Mouse (Mus musculus) liver, adult 2 months (tissue): ENCODE measurements around the gene Slc25a48. TPM values are rescaled to one million over a fixed set of nuclear protein-coding genes. Genes with fewer than 3 reads are reported as not detected.
A peak's percentile ranks its signal among the peaks of the same experiment; 100 is the strongest.

ENCODE experiments used
- DNase-seq: peaks from one replicate; pipeline ENCODE4 v3.0.0-alpha.2; 2011; ENCODE audit warnings: low read depth, low spot score; ENCODE audit errors: extremely low read depth
- H3K27ac ChIP-seq: fragments of 200-500 bp; replicated peaks from 2 replicates; pipeline ENCODE4 v1.5.1; 2012; ENCODE audit warnings: low read depth, mild to moderate bottlenecking, control low read depth, inconsistent platforms, low read length; ENCODE audit not compliant: insufficient read depth
- H3K27me3 ChIP-seq: fragments of 200-500 bp; 2 replicates; pipeline ENCODE4 v1.6.1; 2012; ENCODE audit warnings: mild to moderate bottlenecking, moderate library complexity, low read length, inconsistent platforms; ENCODE audit not compliant: control insufficient read depth, insufficient read depth
- H3K36me3 ChIP-seq: fragments of 200-500 bp; 2 replicates; pipeline ENCODE4 v1.6.1; 2012; ENCODE audit warnings: low read length, inconsistent platforms; ENCODE audit not compliant: control insufficient read depth, insufficient read depth
- H3K4me1 ChIP-seq: fragments of 200-500 bp; 2 replicates; pipeline ENCODE4 v1.6.1; 2011; ENCODE audit warnings: low read length; ENCODE audit not compliant: control insufficient read depth, insufficient read depth
- H3K4me3 ChIP-seq: fragments of 200-500 bp; 2 replicates; pipeline ENCODE4 v1.5.1; 2011; ENCODE audit warnings: low read depth, mild to moderate bottlenecking, control low read depth, low read length, moderate library complexity; ENCODE audit not compliant: insufficient read depth
- H3K79me2 ChIP-seq: fragments of 200-500 bp; 2 replicates; pipeline ENCODE4 v1.6.1; 2012; ENCODE audit warnings: inconsistent platforms, mild to moderate bottlenecking, low read length, moderate library complexity; ENCODE audit not compliant: control insufficient read depth, insufficient read depth
- H3K9ac ChIP-seq: fragments of 200-500 bp; 2 replicates; pipeline ENCODE4 v1.6.1; 2012; ENCODE audit warnings: low read depth, mild to moderate bottlenecking, control low read depth, inconsistent platforms, low read length
- CTCF ChIP-seq: fragments of 200-500 bp; IDR thresholded peaks from 2 replicates; pipeline ENCODE4 v1.5.1; 2011; ENCODE audit warnings: low read depth, low read length, control low read depth
- POLR2A ChIP-seq: fragments of 200-500 bp; IDR thresholded peaks from 2 replicates; pipeline ENCODE4 v1.6.1; 2011; ENCODE audit warnings: low read length, control low read depth; ENCODE audit not compliant: insufficient read depth; ENCODE audit errors: extremely low read depth
- WGBS: fragments of 180-500 bp; shearing (Covaris S2); methylation state at CpG from one replicate; pipeline ENCODE4 v1.1.7; 2018; 5-methylcytosine and 5-hydroxymethylcytosine counted together
- polyA plus RNA-seq: library from polyadenylated mRNA; depleted of rRNA; stranded (reverse); fragments of >200 nt; gene quantifications from 2 replicates; pipeline ENCODE4 v1.2.3, GENCODE M21; 2012
- total RNA-seq: library from RNA; depleted of rRNA; stranded (reverse); fragments of >200 nt; gene quantifications from 2 replicates; pipeline ENCODE4 v1.2.3, GENCODE M21; 2014

Gene Slc25a48
- total and polyA plus RNA-seq, 2 experiments = 3.7 to 5.4 TPM

GRCm38 (mm10) chr13:56443411-56443810 lies 5.3 kb downstream of the Slc25a48 start:
- no peak for DNase-seq
- Histone ChIP-seq H3K79me2 (no peaks in the 10 kb centered on the region), H3K27ac (no peak overlapping the region), H3K27me3 (no peaks in the 10 kb centered on the region), H3K4me3 (no peak overlapping the region), H3K4me1 (peaks cover 10% of the 10 kb centered on the region), H3K36me3 (no peaks in the 10 kb centered on the region), H3K9ac (no peak overlapping the region)
- WGBS = 78% methylated on average over 7 of the region's 7 CpGs
- TF ChIP-seq POLR2A (no peak), CTCF (no peak)

GRCm38 (mm10) chr13:56444112-56444511 lies 6.0 kb downstream of the Slc25a48 start:
- TF ChIP-seq POLR2A (no peak), CTCF (no peak)
- Histone ChIP-seq H3K4me3 (no peak overlapping the region), H3K9ac (no peak overlapping the region), H3K36me3 (no peaks in the 10 kb centered on the region), H3K79me2 (no peaks in the 10 kb centered on the region), H3K27me3 (no peaks in the 10 kb centered on the region), H3K27ac (no peak overlapping the region), H3K4me1 (peaks cover 10% of the 10 kb centered on the region)
- DNase-seq = no peak
- WGBS = 85% methylated on average over 3 of the region's 3 CpGs

GRCm38 (mm10) chr13:56444996-56445395 lies 6.8 kb downstream of the Slc25a48 start:
- Histone ChIP-seq H3K27ac (no peak overlapping the region), H3K79me2 (no peaks in the 10 kb centered on the region), H3K27me3 (no peaks in the 10 kb centered on the region), H3K4me1 (peaks cover 13% of the 10 kb centered on the region), H3K36me3 (no peaks in the 10 kb centered on the region), H3K9ac (no peak overlapping the region), H3K4me3 (no peak overlapping the region)
- TF ChIP-seq CTCF (no peak), POLR2A (no peak)
- peak; percentile 95 for DNase-seq
- WGBS = 56% methylated on average over 6 of the region's 6 CpGs

- Histone ChIP-seq H3K79me2 (no peaks in the 10 kb centered on the region), H3K36me3 (no peaks in the 10 kb centered on the region), H3K9ac (no peak overlapping the region), H3K27ac (no peak overlapping the region), H3K27me3 (no peaks in the 10 kb centered on the region), H3K4me3 (no peak overlapping the region), H3K4me1 (peaks cover 14% of the 10 kb centered on the region)
- TF ChIP-seq POLR2A = no peak
- TF ChIP-seq CTCF = no peak
- DNase-seq = peak; percentile 85
- 45% methylated on average over 10 of the region's 10 CpGs for WGBS
Measured at GRCm38 (mm10) chr13:56449239-56450030, 11.3 kb downstream of the Slc25a48 start.

- Histone ChIP-seq H3K27ac (no peak overlapping the region), H3K27me3 (no peaks in the 10 kb centered on the region), H3K36me3 (no peaks in the 10 kb centered on the region), H3K79me2 (no peaks in the 10 kb centered on the region), H3K9ac (no peak overlapping the region), H3K4me3 (no peak overlapping the region), H3K4me1 (peaks cover 10% of the 10 kb centered on the region; the same call in 1 of the 2 replicates)
- DNase-seq = peak; percentile 50
- WGBS = 55% methylated on average over 8 of the region's 8 CpGs
- TF ChIP-seq CTCF (no peak), POLR2A (no peak)
Measured at GRCm38 (mm10) chr13:56450035-56450434, 11.9 kb downstream of the Slc25a48 start.

GRCm38 (mm10) chr13:56458001-56458400 lies 19.8 kb downstream of the Slc25a48 start:
- H3K27me3 ChIP-seq = no peaks in the 10 kb centered on the region
- WGBS = 17% methylated on average over 9 of the region's 9 CpGs

More at GRCm38 (mm10) chr13:56458001-56458400, 19.8 kb downstream of the Slc25a48 start:
- H3K79me2 ChIP-seq = no peaks in the 10 kb centered on the region
- H3K36me3 ChIP-seq = no peaks in the 10 kb centered on the region
- H3K27ac ChIP-seq = peak overlapping the region; percentile 56
- TF ChIP-seq CTCF (no peak), POLR2A (no peak)
- H3K4me3 ChIP-seq = peak overlapping the region; percentile 14; the same call in 1 of the 2 replicates
- peaks cover 6% of the 10 kb centered on the region for H3K4me1 ChIP-seq
- DNase-seq = peak; percentile 78
- H3K9ac ChIP-seq = peak overlapping the region; percentile 10
